In genomic region chr17:35749685-35750084, GRCm38 (mm10) we compare ENCODE assay signal across 15 mouse cellular contexts.
"Had no signal": no experiment of that assay in that cellular context is flagged by ENCODE, and none has a peak within 500 bp of the region (broad histone marks: within the 10 kb centered on the region; RNA-seq: fewer than 3 reads in every experiment).

No protein-coding gene starts in this region.

- ATAC-seq: liver, embryonic 12.5 days had no signal

- H3K36me3 ChIP-seq: kidney, embryonic 15.5 days; limb, embryonic 15.5 days; liver, embryonic 12.5 days; midbrain, embryonic 10.5 days; neural tube, embryonic 15.5 days had no signal

- DNase-seq: kidney, adult 2 months; kidney, postnatal 14 days; lung, embryonic 14.5 days; lung, postnatal 10 days; lung, postnatal 4 days; midbrain, embryonic 14.5 days; right cerebral cortex, postnatal 25 days; spleen, adult 18-20 months; thymus, postnatal 4 days had no signal

- H3K4me2 ChIP-seq: kidney, embryonic 15.5 days; limb, embryonic 15.5 days; liver, embryonic 12.5 days; lung, embryonic 14.5 days; neural tube, embryonic 15.5 days had no signal

- H3K4me3 ChIP-seq: kidney, embryonic 15.5 days; limb, embryonic 15.5 days; liver, embryonic 12.5 days; midbrain, embryonic 10.5 days; myocyte; neural tube, embryonic 15.5 days had no signal

- H3K9me3 ChIP-seq: kidney, embryonic 15.5 days; limb, embryonic 15.5 days; liver, embryonic 12.5 days; midbrain, embryonic 10.5 days; neural tube, embryonic 15.5 days had no signal

- H3K9ac ChIP-seq: kidney, embryonic 15.5 days; limb, embryonic 15.5 days; liver, embryonic 12.5 days; lung, embryonic 14.5 days; neural tube, embryonic 15.5 days had no signal

- H3K27me3 ChIP-seq: kidney, embryonic 15.5 days; limb, embryonic 15.5 days; neural tube, embryonic 15.5 days had no signal

- H3K27ac ChIP-seq: kidney, embryonic 15.5 days; limb, embryonic 15.5 days; liver, embryonic 12.5 days; midbrain, embryonic 10.5 days; neural tube, embryonic 15.5 days had no signal
